Mouse (Mus musculus) brain, embryonic 14.5 days (tissue): Measurements from ENCODE around the gene Gtse1.
A peak's percentile ranks its signal among the peaks of the same experiment; 100 is the strongest.

Experiments used
- CTCF ChIP-seq: fragments of 200-500 bp; IDR thresholded peaks from 2 replicates; pipeline ENCODE4 v1.5.1; 2012; ENCODE audit warnings: inconsistent platforms, mild to moderate bottlenecking, moderate library complexity, borderline replicate concordance; ENCODE audit not compliant: insufficient read depth, insufficient read length; ENCODE audit errors: extremely low read depth
- POLR2A ChIP-seq: fragments of 200-500 bp; IDR thresholded peaks from 2 replicates; pipeline ENCODE4 v1.6.1; 2012; ENCODE audit warnings: mild to moderate bottlenecking, inconsistent platforms, borderline replicate concordance; ENCODE audit not compliant: poor library complexity, insufficient read depth, insufficient read length, severe bottlenecking; ENCODE audit errors: extremely low read depth

DNA sequence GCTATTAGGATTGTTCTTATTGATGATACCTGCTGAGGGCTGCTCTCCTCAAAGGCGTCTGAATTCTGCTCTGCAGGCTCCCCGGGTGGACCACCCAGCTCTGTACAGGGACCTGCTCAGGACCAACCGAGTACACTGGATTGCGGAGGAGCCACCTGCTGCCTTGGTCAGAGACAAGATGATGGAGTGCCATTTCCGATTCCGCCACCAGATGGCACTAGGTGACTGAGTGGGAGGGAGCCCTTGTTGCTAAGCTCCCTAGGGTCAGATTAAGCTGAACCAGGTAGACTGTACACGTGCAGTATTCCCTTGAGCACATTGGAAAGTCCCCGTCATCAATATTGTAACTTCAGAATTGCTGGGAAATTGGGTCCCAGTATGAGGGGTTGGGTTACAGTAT is 36.7 kb downstream of the Gtse1 start:
- TF ChIP-seq CTCF (peak; percentile 96), POLR2A (no peak)
